Mouse (Mus musculus): ENCODE measurements around the gene Cmtm7.

Cmtm7 gene

DNA sequence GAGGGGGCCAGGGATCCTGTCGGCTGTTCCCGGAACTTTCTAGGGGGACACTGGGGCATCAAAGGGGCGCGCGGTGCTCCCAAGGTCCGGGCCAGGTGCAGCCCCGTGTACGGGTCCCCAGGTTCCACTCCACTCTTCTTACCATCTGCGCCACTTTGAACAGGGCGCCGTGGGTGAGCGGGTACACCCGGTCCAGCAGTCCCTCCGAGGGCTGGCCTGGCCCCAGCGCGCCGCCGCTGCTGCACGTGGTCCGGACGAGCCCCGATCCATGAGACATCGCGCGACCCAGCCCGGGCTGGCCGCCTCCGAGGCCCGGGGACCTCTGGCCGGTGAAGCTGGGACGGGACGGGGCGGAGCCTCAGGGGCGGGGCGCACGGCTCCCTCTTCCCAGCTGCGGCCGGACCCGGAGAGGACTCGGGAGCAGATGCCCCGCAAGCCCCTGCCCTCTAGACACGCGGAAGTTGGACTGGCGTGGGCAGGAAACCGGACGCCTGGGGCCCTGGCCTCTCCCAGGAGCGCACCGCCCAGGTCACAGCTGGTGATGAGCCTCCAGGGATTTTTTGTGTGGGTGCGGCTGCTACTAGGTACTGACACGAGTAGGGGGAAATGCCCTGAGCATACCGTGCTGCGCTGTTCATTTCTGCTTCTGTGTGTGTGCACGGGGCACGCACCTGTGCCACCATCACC lies at the start of gene Cmtm7:
Gene Cmtm7, minus strand, starts transcription at position 331 of the 687 bp plus-strand sequence.
- peak; percentile 84 for DNase-seq (ENCODE audit: low spot score)

DNA sequence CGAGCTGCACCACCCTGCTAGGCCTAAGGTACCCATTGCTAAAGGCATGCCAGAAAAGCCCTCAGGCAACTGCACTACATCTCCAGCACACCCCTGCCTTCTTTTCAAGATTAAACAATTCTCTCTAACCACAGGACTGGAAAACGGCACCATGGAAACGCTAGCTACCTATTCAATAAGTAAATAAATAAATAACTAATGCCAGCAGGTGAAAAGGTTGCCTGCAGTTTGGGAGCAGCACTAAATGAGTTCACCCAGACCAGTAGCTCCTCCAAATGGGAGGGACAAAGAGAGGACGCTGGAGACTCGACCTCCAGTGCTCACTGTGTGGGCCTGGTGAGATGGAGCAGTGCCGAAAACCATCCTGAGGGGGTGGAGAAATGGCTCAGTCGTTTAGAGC lies 48.7 kb upstream of the Cmtm7 start:
- DNase-seq (ENCODE audit: low spot score), result no peak

DNA sequence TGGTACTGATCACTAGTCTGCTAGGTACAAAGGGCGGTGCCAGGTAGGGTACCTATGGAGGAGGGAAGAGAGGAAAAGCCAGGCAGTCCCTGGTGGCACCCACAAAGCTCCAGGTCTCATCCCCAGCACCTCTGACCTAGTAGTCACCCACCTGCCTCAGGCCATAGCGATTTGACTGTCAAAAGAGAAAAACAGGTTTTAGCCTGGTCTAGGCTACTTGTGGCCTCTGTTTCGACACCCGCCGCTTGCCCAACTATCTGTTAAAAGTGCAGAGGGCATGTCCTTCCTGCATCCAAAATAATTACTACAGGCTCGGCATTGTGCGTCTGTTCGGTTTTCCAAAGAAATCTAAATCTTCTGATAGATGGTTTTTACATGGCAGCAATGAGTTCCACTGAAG lies 48.0 kb upstream of the Cmtm7 start:
- no peak for DNase-seq (ENCODE audit: low spot score)

DNA sequence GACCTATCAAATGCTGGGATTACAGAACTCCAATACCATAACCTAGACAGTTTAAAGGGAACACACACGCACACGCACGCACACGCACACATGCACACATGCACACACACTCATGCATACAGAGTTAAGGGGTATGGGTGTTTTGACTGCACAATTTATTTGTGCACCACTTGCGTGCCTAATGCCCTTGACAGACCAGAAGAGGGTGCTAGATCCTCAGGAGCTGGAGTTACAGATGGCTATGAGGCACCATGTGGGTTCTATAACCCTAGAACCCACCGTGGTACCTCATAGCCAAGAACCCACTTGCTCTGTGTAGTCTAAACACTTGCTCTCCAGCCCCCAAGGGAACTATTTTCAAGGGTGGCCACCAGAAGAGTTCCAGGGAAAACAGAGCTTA lies 46.7 kb upstream of the Cmtm7 start:
- DNase-seq (ENCODE audit: low spot score), result no peak

DNA sequence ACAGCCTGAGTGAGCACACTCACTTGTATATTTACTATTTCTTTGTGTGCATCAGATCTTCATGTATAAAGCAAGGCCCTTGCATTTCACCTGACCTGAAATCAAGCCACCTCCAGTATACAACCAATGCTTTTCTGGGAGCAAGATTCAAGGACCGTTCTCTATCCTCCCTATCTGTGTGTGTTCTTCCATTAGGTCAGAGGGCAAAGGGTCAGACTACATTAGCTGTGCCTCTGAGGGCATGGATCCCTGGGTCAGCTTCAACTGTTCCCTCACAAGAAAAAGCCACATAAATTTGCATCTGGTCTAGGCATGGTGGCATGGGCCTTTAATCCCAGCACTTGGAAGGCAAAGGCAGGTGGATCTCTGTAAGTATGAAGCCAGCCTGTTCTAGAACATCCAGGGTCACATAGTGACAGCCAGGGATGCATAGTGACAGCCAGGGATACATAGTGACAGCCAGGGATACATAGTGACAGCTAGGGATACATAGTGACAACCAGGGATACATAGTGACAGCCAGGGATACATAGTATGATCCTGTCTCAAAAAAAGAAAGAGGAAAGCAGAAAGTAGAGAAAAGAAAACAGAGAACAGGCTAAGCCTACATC lies 45.7 kb upstream of the Cmtm7 start:
- no peak for DNase-seq (ENCODE audit: low spot score)

- no peak for DNase-seq (ENCODE audit: low spot score)
These were observed 42.5 kb upstream of the Cmtm7 start for GRCm38 (mm10) chr9:114824166-114824565.

DNA sequence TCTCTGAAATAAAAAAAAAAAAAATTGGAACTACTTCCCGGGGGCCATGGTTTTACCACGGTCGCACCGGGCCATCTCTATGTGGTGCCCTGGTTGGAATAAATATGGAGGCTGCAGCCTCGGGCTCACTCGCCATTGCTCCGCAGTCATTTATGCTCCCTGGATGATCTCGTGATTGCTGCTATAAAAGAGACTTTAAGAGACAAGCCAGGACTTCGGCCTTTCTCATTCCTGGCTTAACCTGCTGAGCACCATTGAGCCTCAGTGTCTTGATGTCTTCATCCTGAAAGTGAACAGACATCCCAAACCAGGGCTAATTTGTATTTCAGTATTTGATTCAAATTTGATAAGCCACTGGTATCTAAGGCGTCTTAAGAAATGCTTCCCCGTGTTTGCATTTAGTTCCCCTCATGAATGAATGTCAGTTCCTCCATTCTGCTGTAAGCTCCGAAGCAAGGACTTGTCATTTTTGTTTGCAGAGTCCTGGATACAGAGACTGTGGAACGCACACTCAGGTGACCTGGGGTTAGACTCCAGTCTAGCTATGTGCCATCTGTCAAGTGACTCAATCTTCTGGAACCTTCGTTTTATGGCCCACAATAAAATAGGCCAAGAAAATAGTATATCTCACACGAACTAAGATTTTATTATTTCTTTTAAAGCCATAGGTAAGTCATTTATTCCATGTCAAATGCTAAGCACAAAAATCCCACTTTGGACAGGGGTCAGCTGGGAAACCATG lies 40.1 kb upstream of the Cmtm7 start:
- no peak for DNase-seq (ENCODE audit: low spot score)

GRCm38 (mm10) chr9:114818918-114819317 lies 37.3 kb upstream of the Cmtm7 start:
- DNase-seq (ENCODE audit: low spot score), result no peak

GRCm38 (mm10) chr9:114817012-114817411 lies 35.4 kb upstream of the Cmtm7 start:
- no peak for DNase-seq (ENCODE audit: low spot score)

GRCm38 (mm10) chr9:114816121-114816520 lies 34.5 kb upstream of the Cmtm7 start:
- DNase-seq (ENCODE audit: low spot score), result no peak

DNA sequence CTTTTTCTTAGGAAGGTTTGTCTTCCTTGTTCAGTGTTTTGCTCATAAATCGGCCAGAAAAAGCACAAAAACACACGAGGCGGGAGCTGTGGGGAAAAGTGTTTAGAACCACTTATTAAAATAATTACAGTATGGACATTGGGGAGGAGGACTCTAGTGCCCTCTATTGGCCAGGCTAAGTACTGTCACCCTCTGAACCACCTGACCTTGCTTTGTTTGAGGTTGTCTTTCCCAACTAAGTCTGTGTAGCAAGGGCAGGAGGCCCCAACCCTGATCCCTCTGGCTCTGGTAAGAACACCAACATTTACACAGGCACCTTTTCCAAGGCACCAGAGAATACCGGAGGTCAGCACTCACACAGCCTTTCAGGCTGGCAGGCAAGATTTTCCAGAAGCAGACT lies 33.7 kb upstream of the Cmtm7 start:
- peak; percentile 53 for DNase-seq (ENCODE audit: low spot score)

DNA sequence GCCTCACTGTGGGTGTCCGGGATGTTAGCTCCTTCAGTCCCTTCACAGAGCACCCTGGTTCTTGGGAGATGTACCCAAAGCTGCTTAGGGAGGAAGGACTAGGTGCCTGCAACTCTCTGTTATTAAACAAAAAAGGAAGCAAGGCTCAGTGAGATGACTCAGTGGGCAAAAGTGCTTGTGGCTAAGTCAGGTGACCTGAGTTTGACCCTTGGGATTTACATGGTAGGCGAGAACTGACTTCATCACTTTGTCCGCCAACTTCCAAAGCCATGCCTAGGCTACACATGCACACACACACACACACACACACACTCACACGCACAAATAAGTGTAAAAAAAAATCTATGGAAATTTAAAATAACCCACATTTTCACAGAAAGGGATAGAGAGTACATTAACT lies 30.3 kb upstream of the Cmtm7 start:
- DNase-seq (ENCODE audit: low spot score), result no peak

DNA sequence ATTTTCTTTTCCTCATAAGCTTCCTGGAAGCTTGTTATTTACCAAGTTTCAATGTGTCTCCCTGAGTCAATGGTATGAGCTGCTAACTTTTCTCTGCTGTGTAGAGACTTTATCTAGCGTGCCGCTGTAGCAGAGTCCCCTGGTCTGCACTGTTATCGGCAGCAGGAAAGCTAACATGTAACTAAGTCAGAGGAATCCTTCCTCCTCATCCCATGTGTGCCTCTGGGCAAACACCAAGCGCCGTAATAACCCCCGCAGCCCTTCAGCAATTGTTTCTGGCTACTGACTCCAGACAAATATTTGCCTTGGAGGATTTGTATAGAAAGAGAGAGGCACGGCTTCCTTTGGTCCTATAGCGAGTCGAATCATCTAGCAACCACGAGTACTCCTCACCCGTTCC lies 29.2 kb upstream of the Cmtm7 start:
- DNase-seq (ENCODE audit: low spot score), result no peak

- DNase-seq (ENCODE audit: low spot score), result no peak
These were observed 27.0 kb upstream of the Cmtm7 start for GRCm38 (mm10) chr9:114808671-114809070.

- DNase-seq (ENCODE audit: low spot score), result no peak
These were observed 25.6 kb upstream of the Cmtm7 start for GRCm38 (mm10) chr9:114807261-114807660.

GRCm38 (mm10) chr9:114805151-114805671 lies 23.6 kb upstream of the Cmtm7 start:
- DNase-seq (ENCODE audit: low spot score), result no peak

DNA sequence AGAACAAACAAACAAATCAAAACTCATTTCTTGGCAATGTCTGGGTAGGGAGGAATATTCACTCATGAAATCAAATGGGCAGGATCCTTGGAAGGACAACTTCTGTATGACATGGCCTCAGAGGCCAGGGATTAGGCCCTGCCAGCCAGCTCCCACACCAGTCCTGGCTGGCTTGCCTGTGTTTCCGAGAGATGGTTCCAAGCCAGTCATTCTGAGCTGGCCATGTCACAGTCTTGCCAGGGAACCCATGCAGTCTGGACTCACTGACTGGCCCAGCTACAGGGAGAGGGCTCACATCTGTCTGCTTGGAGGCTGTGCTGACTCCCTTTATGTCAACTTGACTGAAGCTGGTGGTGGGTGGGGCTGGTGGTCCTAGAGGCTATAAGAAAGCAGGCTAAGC lies 20.5 kb upstream of the Cmtm7 start:
- no peak for DNase-seq (ENCODE audit: low spot score)

GRCm38 (mm10) chr9:114801301-114801700 lies 19.6 kb upstream of the Cmtm7 start:
- no peak for DNase-seq (ENCODE audit: low spot score)

- DNase-seq (ENCODE audit: low spot score), result no peak
These were observed 17.9 kb upstream of the Cmtm7 start for GRCm38 (mm10) chr9:114799498-114800107.

- no peak for DNase-seq (ENCODE audit: low spot score)
These were observed 17.2 kb upstream of the Cmtm7 start for GRCm38 (mm10) chr9:114798845-114799244.

DNA sequence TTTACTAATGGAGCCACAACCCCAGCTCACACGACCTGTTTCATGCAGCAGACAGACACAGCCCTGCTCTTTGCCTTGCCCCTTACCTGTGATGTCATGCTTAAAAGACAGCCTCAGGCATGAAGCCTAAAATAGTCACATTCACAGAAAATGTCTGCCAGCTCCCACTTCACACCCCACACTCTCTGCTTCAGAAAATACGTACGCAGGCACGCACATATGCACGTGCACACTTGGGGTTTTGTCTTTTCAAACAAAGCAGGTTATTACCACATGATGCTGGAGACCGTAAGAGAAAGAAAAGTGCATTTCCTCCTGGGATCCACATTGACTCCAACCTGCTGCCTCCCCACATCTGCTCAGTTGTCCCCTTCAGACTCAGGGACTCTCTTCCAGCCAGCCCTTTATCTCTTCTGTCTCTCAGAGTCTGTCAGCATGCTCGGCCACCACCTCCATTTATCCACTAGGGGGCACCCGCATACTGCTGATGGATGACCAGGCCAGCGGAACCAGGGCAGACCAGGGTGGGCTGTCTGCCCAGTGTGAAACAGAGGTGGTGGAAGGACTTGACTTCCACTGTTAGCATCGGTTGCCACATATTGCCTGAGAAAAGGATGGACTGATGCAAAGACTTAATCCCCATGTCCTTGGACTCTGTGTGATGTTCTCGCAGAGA lies 15.8 kb upstream of the Cmtm7 start:
- peak; percentile 89 for DNase-seq (ENCODE audit: low spot score)

GRCm38 (mm10) chr9:114796473-114797050 lies 14.9 kb upstream of the Cmtm7 start:
- no peak for DNase-seq (ENCODE audit: low spot score)
